Mouse (Mus musculus) urinary bladder, adult 2 months (tissue): ENCODE data around the gene Miox. TPM values are rescaled to one million over a fixed set of nuclear protein-coding genes. Genes with fewer than 3 reads are reported as not detected.
A peak's percentile ranks its signal among the peaks of the same experiment; 100 is the strongest.

Source experiments
- DNase-seq: peaks from one replicate; pipeline ENCODE4 v3.0.0; 2022; ENCODE audit warnings: low spot score
- polyA plus RNA-seq: library from polyadenylated mRNA; depleted of rRNA; stranded (reverse); fragments of >200 nt; gene quantifications from 2 replicates; pipeline ENCODE4 v1.2.3, GENCODE M21; 2012; rRNA removed

Gene Miox
- polyA plus RNA-seq, 1 experiment: not detected

- no peak for DNase-seq
Measured at GRCm38 (mm10) chr15:89372068-89372467, 37.9 kb downstream of the Miox start.

- DNase-seq: no peak
Measured at GRCm38 (mm10) chr15:89372536-89372935, 38.3 kb downstream of the Miox start.

DNA sequence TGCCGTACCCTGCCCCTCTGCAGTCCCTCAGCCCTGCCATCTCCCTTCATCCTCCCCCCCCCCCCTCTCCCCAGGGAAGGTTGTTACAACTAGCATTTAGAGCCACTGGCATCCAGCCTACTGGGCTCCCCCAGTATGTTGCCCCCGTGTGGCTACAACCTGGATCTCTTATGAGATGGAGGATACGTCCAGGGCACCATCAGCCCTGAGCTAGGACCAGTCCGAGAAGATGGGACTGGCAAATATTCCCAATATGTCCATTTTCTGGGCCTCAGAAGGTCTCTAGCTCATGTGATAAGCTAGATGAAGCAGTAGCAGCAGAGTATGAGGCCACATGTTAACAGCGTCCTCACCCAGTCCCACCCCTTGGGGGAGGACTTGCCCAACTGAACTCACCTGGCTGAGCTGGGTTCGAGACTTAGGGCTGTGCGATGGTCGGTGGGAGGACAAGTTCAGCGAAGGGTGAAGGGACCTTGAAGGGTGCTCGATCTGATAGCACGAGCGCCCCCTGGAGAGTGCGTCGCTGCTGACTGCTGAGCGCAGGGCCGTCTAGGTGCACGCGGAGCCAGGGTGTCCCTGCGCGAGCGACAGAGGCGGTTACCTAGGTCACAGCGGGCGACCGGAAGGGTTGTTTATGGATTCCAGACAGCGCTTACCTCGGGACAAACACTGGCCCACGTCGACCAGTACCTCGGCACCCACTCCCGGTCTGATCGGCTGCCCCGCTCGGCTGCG lies 39.0 kb downstream of the Miox start:
- peak; percentile 67 for DNase-seq

GRCm38 (mm10) chr15:89373762-89374248 lies 39.6 kb downstream of the Miox start, which contains the start of gene Sco2:
Sco2 (minus strand) TSS chr15:89373846.
- peak; percentile 96 for DNase-seq

DNA sequence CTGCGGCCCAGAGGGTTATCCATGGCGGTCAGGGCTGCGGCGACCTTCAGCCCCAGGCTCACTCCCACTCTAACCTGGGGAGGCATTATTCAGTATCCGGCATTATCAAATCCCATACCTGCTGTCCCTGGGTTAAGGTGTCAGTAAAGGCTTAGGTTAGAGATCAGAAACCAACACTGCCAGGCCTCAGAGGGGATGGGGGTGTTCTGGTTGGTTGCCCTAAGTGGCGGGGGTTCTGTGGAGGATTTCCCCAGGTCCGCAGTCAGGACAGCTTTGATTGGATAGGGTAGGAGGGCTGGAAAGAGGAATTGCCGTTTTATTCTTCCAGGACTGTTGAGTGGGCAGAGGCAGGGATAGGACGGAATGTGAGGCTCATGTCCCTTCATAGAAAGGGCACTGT lies 40.1 kb downstream of the Miox start:
- DNase-seq: no peak

- DNase-seq: no peak
Measured at GRCm38 (mm10) chr15:89374801-89375534, 40.8 kb downstream of the Miox start.

- DNase-seq: no peak
Measured at GRCm38 (mm10) chr15:89376040-89376439, 41.8 kb downstream of the Miox start.

- DNase-seq: no peak
Measured at GRCm38 (mm10) chr15:89376957-89377356, 42.8 kb downstream of the Miox start, which contains the start of gene Tymp. Tymp (minus strand) TSS chr15:89377039.

- DNase-seq: no peak
Measured at GRCm38 (mm10) chr15:89377362-89377761, 43.2 kb downstream of the Miox start.

DNA sequence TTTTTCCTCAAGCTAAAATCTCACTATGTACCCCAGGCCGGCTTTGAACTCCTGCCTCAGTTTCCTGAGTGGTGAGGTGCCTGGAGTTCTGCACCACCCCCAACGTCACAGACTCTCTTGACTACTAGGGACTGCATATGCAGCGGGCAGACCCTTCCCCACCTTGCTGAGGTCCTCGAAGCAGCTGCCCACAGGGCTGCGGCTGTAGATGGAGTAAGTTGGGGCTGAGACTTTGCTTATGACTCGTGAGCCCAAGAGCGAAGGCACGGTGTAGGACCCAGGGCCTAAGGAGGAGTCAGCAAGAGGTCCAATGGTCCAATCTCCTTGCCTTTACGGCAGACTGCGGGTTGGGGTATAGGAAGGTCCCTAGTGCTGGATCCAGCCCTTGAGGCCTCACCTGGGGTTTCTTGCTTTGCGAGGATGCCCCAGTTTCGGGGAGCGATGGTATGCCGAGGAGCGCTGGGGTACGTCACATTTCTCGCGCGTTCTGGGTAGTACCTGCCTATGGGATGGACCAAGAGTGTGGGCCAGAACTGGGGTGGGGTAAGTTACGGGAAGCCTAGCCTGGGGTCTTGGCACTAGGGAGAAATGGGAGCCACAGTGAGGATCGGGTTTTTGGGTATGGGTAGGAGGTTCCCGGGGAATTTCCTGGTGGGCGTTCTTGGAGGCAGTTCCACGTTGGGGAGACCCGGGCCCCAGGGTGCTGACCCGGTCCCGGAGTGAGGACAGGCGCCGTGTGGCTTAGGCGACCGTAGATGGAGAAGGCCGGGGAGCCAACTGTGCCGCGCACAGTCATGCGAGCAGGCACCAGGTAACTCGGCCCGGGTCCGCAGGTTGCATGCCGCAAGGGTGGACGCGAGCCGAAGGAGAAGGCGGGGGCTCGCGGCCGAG lies 44.0 kb downstream of the Miox start:
- no peak for DNase-seq

DNA sequence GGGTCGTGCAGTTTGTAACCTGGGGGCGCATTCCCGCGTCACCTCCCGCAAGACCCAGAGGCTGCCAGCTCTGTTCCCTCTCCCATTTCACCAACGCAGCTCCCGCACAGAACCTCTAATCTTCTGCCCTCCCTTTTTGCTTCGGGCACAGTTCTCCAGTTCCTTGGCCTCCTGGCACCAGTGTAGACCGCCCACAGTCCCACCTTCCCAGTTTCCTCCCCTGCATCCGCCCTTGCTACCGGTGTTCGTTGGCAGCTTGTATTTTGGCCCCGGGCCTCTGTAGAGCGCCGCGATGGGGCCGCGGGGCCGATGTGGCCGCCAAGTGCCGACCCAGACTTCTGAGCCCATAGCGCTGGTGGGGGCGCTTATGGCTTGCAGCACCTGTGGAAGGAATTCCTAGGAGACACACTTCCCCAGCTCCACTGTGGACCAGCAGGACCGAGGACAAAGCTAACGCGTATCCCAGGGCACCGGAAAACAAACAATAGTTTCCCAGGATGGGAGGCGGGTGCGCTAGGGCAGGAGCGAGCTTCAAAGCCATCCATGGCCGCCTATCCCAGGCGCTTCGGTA lies 44.7 kb downstream of the Miox start, which contains the start of gene Odf3b:
Odf3b (minus strand) TSS at position 452 of the 571 bp plus-strand sequence.
- DNase-seq: no peak

GRCm38 (mm10) chr15:89379429-89379828 lies 45.2 kb downstream of the Miox start:
- no peak for DNase-seq

DNA sequence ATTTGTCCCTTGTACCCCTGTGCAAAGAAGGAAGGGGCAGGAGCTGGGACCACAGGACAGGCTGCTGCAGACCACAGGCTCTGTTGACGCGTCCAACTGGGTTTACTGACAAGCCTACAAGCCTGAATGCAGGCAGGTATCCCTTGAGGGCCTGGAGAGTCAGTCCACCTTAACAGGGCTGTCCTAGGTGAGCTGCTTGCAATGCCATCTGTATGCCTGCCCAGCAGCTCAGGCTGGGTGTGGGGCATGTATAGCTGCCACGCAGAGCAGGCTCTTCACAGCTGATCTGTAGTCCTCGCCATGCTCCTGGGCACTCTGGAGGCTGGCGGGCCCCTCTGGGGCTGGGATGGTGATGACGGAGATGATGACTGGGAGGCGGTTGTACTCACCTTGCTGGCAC lies 50.4 kb downstream of the Miox start, which contains the start of gene Klhdc7b:
Klhdc7b (plus strand) TSS at position 301 of the 400 bp plus-strand sequence.
- DNase-seq: no peak

Other genes starting within 250 kb of the Miox start
- gene Selenoo, start 245.3 kb upstream of the Miox start, polyA plus RNA-seq: 25.0 and 27.2 TPM in 2 replicates
- gene Tubgcp6, start 211.3 kb upstream of the Miox start, polyA plus RNA-seq: 15.3 and 15.4 TPM in 2 replicates
- 27.2 and 36.4 TPM in 2 replicates for gene Hdac10, start 205.7 kb upstream of the Miox start, polyA plus RNA-seq
- gene Mapk12, start 193.7 kb upstream of the Miox start, polyA plus RNA-seq: 44.5 and 49.8 TPM in 2 replicates
- 6.6 and 7.5 TPM in 2 replicates for gene Mapk11, start 184.8 kb upstream of the Miox start, polyA plus RNA-seq
- gene Plxnb2, start 153.6 kb upstream of the Miox start, polyA plus RNA-seq: 171 and 187 TPM in 2 replicates
- gene Dennd6b, start 137.9 kb upstream of the Miox start, polyA plus RNA-seq: 16.0 and 23.8 TPM in 2 replicates
- 29.1 and 41.4 TPM in 2 replicates for gene Ppp6r2, start 122.8 kb upstream of the Miox start, polyA plus RNA-seq
- 85.7 and 112 TPM in 2 replicates for gene Sbf1, start 19.1 kb upstream of the Miox start, polyA plus RNA-seq
- gene Adm2, start 11.7 kb upstream of the Miox start, polyA plus RNA-seq: not detected in 2 replicates
- 15.8 and 26.7 TPM in 2 replicates for gene Lmf2, start 21.3 kb downstream of the Miox start, polyA plus RNA-seq
- gene Ncaph2, start 21.3 kb downstream of the Miox start, polyA plus RNA-seq: 95.7 and 112 TPM in 2 replicates
- 18.8 and 23.2 TPM in 2 replicates for gene Sco2, start 39.4 kb downstream of the Miox start, polyA plus RNA-seq
- 1.7 and 1.8 TPM in 2 replicates for gene Tymp, start 42.6 kb downstream of the Miox start, polyA plus RNA-seq
- gene Odf3b, start 44.9 kb downstream of the Miox start, polyA plus RNA-seq: 2.7 and 3.0 TPM in 2 replicates
- gene Klhdc7b, start 50.5 kb downstream of the Miox start, polyA plus RNA-seq: not detected in 2 replicates
- gene Syce3, start 76.1 kb downstream of the Miox start, polyA plus RNA-seq: not detected in 2 replicates
- 2.3 and 2.7 TPM in 2 replicates for gene Cpt1b, start 91.5 kb downstream of the Miox start, polyA plus RNA-seq
- 2.0 and 3.7 TPM in 2 replicates for gene C730034F03Rik, start 95.2 kb downstream of the Miox start, polyA plus RNA-seq
- 0.06 TPM in 2 replicates for gene Gm44502, start 95.3 kb downstream of the Miox start, polyA plus RNA-seq
- gene Chkb, start 95.5 kb downstream of the Miox start, polyA plus RNA-seq: 73.2 and 85.8 TPM in 2 replicates
- 0.25 and 0.32 TPM in 2 replicates for gene Mapk8ip2, start 119.5 kb downstream of the Miox start, polyA plus RNA-seq
- 35.4 TPM in 2 replicates for gene Arsa, start 143.0 kb downstream of the Miox start, polyA plus RNA-seq
- gene Shank3, start 165.2 kb downstream of the Miox start, polyA plus RNA-seq: 7.1 and 8.8 TPM in 2 replicates
- gene Acr, start 233.9 kb downstream of the Miox start, polyA plus RNA-seq: 0.63 and 0.71 TPM in 2 replicates